Mouse (Mus musculus) adrenal gland, postnatal 14 days (tissue): ENCODE data around the gene Gm12789. TPM values are rescaled to one million over a fixed set of nuclear protein-coding genes. Genes with fewer than 3 reads are reported as not detected.
"Not testable (repeated sequence)": the region's sequence is repeated elsewhere in the genome, so short reads cannot be mapped to it uniquely, and the experiment has no call there.

Experiments
- DNase-seq: peaks from one replicate; pipeline ENCODE4 v3.0.0; 2021; ENCODE audit warnings: mixed read lengths
- long read RNA-seq, 2 experiments: library from polyadenylated mRNA; stranded (forward); transcript quantifications; one replicate each; pipeline ENCODE4 v2.0.0; 2021
- total RNA-seq: library from RNA; stranded (reverse); gene quantifications from 2 replicates; pipeline ENCODE4 v1.2.3, GENCODE M21; 2021

Gm12789 gene
- not detected in 2 replicates for total RNA-seq
- long read RNA-seq, experiment 1 = 0 reads
- long read RNA-seq, experiment 2 = 0 reads

DNA sequence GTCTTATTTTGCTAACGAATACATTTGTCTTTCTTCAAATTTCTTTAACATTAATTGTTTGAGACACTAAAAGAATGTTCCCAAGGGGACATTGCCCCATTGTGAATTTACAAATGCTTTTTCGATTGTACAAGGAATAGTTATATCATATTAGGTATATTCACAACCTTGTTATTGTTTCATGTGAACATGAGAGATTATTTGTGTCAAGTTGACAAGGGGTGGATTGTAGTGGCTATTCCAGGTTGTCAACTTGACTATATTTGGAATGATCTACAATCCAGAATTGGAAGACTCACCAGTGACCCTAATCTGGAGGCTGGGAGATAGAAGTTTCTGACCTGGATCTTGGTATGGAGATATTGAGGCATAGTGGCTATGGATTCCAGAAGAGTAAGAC, at the start of gene Gm12789:
Gene Gm12789 (plus strand): TSS at position 301 of the 400 bp plus-strand sequence.
- not testable (repeated sequence) for DNase-seq

DNA sequence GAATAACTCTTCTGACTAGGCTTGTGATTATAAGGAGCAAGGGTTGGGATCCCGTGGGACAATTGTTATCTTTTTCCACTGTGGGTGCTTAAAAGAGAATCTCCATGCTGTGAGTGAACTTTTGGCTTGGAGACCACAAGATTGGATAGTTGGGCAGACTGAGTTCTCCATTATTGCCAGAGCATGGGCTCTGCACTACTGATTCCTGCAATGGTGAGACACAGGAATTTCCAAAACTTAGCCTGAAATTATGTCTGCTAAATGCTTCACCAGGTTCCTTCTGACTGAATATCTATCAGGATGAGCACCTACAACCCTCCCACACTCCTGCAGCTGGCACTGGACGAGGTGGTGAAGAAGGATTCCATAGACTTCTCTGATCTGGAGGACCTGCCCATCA, 46.3 kb upstream of the Gm12789 start, which contains the start of gene Gm12794:
Gene Gm12794 (plus strand): TSS at position 301 of the 400 bp plus-strand sequence.
- DNase-seq = not testable (repeated sequence)

DNA sequence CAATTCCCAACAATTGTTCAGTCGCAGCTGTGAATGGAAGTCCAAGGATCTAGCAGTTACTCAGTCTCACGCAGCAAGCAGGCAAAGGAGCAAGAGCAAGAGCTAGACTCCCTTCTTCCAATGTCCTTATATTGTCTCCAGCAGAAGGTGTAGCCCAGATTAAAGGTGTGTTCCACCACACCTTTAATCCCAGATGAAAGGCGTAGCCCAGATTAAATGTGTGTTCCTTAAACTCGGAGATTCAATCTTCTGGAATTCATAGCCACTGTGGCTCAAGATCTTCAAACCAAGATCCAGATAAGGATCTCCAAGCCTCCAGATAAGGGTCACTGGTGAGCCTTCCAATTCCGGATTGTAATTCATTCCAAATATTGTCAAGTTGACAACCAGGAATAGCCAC, 5.5 kb upstream of the Gm12789 start, which contains the start of gene Gm12790:
Gene Gm12790 (minus strand): TSS at position 101 of the 400 bp plus-strand sequence.
- not testable (repeated sequence) for DNase-seq

DNA sequence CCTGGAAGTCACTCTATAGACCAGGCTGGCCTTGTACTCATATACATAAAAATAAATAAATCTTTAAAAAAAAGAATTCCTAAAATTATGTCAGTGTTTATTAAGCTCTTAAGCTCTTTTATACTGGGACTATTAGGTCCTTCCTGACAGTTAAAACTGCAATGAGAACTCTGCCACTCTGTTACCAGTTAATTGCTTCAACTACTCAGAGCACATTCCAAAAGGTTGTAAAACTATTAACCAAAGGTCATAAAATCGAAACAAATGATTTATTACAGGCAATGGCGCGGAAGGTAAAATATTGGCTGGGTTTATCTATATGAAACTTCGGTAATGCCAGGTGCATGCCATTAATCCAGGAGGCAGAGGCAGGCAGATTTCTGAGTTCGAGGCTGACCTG, 748 bp upstream of the Gm12789 start:
- DNase-seq = no peak

- DNase-seq = no peak
These were observed 11.0 kb downstream of the Gm12789 start for GRCm38 (mm10) chr4:101997426-101997825.

GRCm38 (mm10) chr4:101998267-101998922, 12.0 kb downstream of the Gm12789 start:
- DNase-seq = peak; percentile 79

GRCm38 (mm10) chr4:102026619-102027018, 40.2 kb downstream of the Gm12789 start:
- DNase-seq = no peak

Other genes with a start within 250 kb of the Gm12789 start
- gene B020004J07Rik, start 142.6 kb upstream of the Gm12789 start, total RNA-seq = not detected in 2 replicates
- gene C130073F10Rik, start 92.8 kb upstream of the Gm12789 start, total RNA-seq = not detected in 2 replicates
- not detected in 2 replicates for gene Gm12800, start 77.5 kb upstream of the Gm12789 start, total RNA-seq
- not detected in 2 replicates for gene Gm12794, start 46.2 kb upstream of the Gm12789 start, total RNA-seq
- not detected in 2 replicates for gene Gm12790, start 5.6 kb upstream of the Gm12789 start, total RNA-seq
- gene Pde4b, start 100.9 kb downstream of the Gm12789 start, total RNA-seq = 10.2 and 14.5 TPM in 2 replicates